Mouse (Mus musculus) megakaryocyte, embryonic 14.5 days (primary cell): ENCODE data around the gene Adam8. TPM values are rescaled to one million over a fixed set of nuclear protein-coding genes. Genes with fewer than 3 reads are reported as not detected.

ENCODE experiments used
- H3K27me3 ChIP-seq: replicated peaks from 2 replicates; pipeline ENCODE3; 2012; ENCODE audit warnings: inconsistent platforms
- H3K36me3 ChIP-seq: replicated peaks from 2 replicates; pipeline ENCODE3; 2012; ENCODE audit warnings: low read length, inconsistent platforms, mixed read lengths
- H3K4me1 ChIP-seq: 2 replicates; pipeline ENCODE4 v1.6.1; 2012; ENCODE audit warnings: inconsistent platforms
- H3K4me3 ChIP-seq: replicated peaks from 2 replicates; pipeline ENCODE3; 2012; ENCODE audit warnings: moderate library complexity, mild to moderate bottlenecking, inconsistent platforms
- H3K9me3 ChIP-seq: 2 replicates; pipeline ENCODE4 v1.6.1; 2012; ENCODE audit warnings: inconsistent platforms
- FLI1 ChIP-seq: IDR thresholded peaks from 2 replicates; pipeline ENCODE4 v1.6.1; 2012; ENCODE audit warnings: low read length, inconsistent platforms, mixed read lengths
- GATA1 ChIP-seq: IDR thresholded peaks from 3 replicates; pipeline ENCODE4 v1.6.1; 2012; ENCODE audit warnings: mixed read lengths, low read length, inconsistent platforms, borderline replicate concordance
- polyA plus RNA-seq: library from polyadenylated mRNA; stranded (reverse); fragments of >175 nt; gene quantifications from 2 replicates; pipeline ENCODE4 v1.2.3, GENCODE M21; 2012; ENCODE audit warnings: low replicate concordance; ENCODE audit not compliant: insufficient read depth

Adam8 gene
- 7.8 and 22.3 TPM in 2 replicates for polyA plus RNA-seq

GRCm38 (mm10) chr7:139992406-139992805 lies at the start of gene Adam8:
Gene Adam8 (minus strand): TSS chr7:139992562.
- H3K4me1 ChIP-seq, result peaks cover 41% of the 10 kb centered on the region
- peak within 1 kb of the TSS; percentile 85 for H3K4me3 ChIP-seq
- H3K27me3 ChIP-seq, result peaks cover 27% of the 10 kb centered on the region
- H3K9me3 ChIP-seq, result no peaks in the 10 kb centered on the region
- TF ChIP-seq GATA1, result no peak
- TF ChIP-seq FLI1, result no peak
- peaks cover 29% of the 10 kb centered on the region for H3K36me3 ChIP-seq

- H3K36me3 ChIP-seq, result peaks cover 56% of the 10 kb centered on the region
- no peaks in the 10 kb centered on the region for H3K27me3 ChIP-seq
- H3K9me3 ChIP-seq, result no peaks in the 10 kb centered on the region
- H3K4me1 ChIP-seq, result peaks cover 28% of the 10 kb centered on the region
- H3K4me3 ChIP-seq, result peak overlapping the region; percentile 94
- TF ChIP-seq FLI1, result no peak
- no peak for TF ChIP-seq GATA1
These were observed 44.8 kb upstream of the Adam8 start for GRCm38 (mm10) chr7:140037171-140037555.

GRCm38 (mm10) chr7:140036281-140037170 lies 44.2 kb upstream of the Adam8 start, which contains the start of the genes Zfp511 and Tubgcp2:
Gene Zfp511 (plus strand): TSS chr7:140036391.
Gene Tubgcp2 (minus strand): TSS chr7:140036669.
- Histone ChIP-seq H3K9me3 (no peaks in the 10 kb centered on the region), H3K4me1 (peaks cover 28% of the 10 kb centered on the region), H3K27me3 (no peaks in the 10 kb centered on the region), H3K36me3 (peaks cover 62% of the 10 kb centered on the region), H3K4me3 (peak within 1 kb of the TSS; percentile 94)
- TF ChIP-seq GATA1 (no peak), FLI1 (peak; percentile 82; the same call in 1 of the 2 replicates)

- H3K27me3 ChIP-seq, result no peaks in the 10 kb centered on the region
- H3K9me3 ChIP-seq, result no peaks in the 10 kb centered on the region
- peaks cover 65% of the 10 kb centered on the region for H3K36me3 ChIP-seq
- peak overlapping the region; percentile 94 for H3K4me3 ChIP-seq
- H3K4me1 ChIP-seq, result peaks cover 28% of the 10 kb centered on the region
- TF ChIP-seq GATA1, result no peak
These were observed 43.1 kb upstream of the Adam8 start for GRCm38 (mm10) chr7:140035456-140035855.

- Histone ChIP-seq H3K4me3 (peak overlapping the region; percentile 13), H3K27me3 (no peaks in the 10 kb centered on the region), H3K36me3 (peaks cover 68% of the 10 kb centered on the region), H3K4me1 (peaks cover 25% of the 10 kb centered on the region), H3K9me3 (peaks cover 7% of the 10 kb centered on the region)
- TF ChIP-seq GATA1 (no peak), FLI1 (no peak)
These were observed 41.0 kb upstream of the Adam8 start for GRCm38 (mm10) chr7:140033386-140033785.

GRCm38 (mm10) chr7:140032366-140032765 lies 40.0 kb upstream of the Adam8 start:
- peaks cover 12% of the 10 kb centered on the region for H3K9me3 ChIP-seq
- no peak overlapping the region for H3K4me3 ChIP-seq
- peaks cover 23% of the 10 kb centered on the region for H3K4me1 ChIP-seq
- H3K27me3 ChIP-seq, result no peaks in the 10 kb centered on the region
- TF ChIP-seq GATA1, result no peak
- TF ChIP-seq FLI1, result no peak
- peaks cover 70% of the 10 kb centered on the region for H3K36me3 ChIP-seq

DNA sequence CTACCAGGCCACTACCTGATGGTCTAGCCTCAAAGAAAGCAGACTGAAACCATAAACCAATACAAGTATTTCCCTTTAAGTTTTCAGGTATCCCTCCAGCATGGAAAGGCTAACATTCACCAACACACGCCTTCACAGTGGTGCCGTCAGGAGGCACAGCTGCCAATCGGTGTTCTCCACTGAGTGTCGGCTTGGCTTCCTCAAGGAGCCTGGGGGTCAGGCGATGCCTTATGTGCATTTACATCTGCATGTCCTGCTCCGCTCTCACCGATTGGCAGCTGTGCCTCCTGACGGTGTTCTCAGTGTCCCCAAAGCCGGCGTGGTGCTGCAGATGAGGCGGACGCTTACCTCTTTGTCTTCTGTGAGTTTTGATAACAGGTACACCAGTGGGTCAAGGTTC lies 39.4 kb upstream of the Adam8 start:
- H3K4me1 ChIP-seq, result peaks cover 17% of the 10 kb centered on the region
- H3K9me3 ChIP-seq, result peaks cover 12% of the 10 kb centered on the region
- H3K4me3 ChIP-seq, result no peak overlapping the region
- H3K36me3 ChIP-seq, result peaks cover 70% of the 10 kb centered on the region
- H3K27me3 ChIP-seq, result no peaks in the 10 kb centered on the region
- TF ChIP-seq FLI1 (no peak), GATA1 (no peak)

- peaks cover 51% of the 10 kb centered on the region for H3K36me3 ChIP-seq
- H3K4me3 ChIP-seq, result no peak overlapping the region
- H3K27me3 ChIP-seq, result no peaks in the 10 kb centered on the region
- H3K9me3 ChIP-seq, result peaks cover 25% of the 10 kb centered on the region
- H3K4me1 ChIP-seq, result peaks cover 9% of the 10 kb centered on the region; the same call in 1 of the 2 replicates
- TF ChIP-seq GATA1, result no peak
- TF ChIP-seq FLI1, result no peak
These were observed 19.0 kb upstream of the Adam8 start for GRCm38 (mm10) chr7:140011336-140011735.

GRCm38 (mm10) chr7:140007781-140008180 lies 15.4 kb upstream of the Adam8 start:
- Histone ChIP-seq H3K9me3 (peaks cover 16% of the 10 kb centered on the region), H3K4me3 (no peak overlapping the region), H3K36me3 (peaks cover 74% of the 10 kb centered on the region), H3K4me1 (peaks cover 9% of the 10 kb centered on the region; the same call in 1 of the 2 replicates), H3K27me3 (no peaks in the 10 kb centered on the region)
- no peak for TF ChIP-seq GATA1

- Histone ChIP-seq H3K4me3 (no peak overlapping the region), H3K27me3 (no peaks in the 10 kb centered on the region), H3K36me3 (peaks cover 82% of the 10 kb centered on the region), H3K4me1 (peaks cover 9% of the 10 kb centered on the region; the same call in 1 of the 2 replicates), H3K9me3 (peaks cover 16% of the 10 kb centered on the region)
- no peak for TF ChIP-seq FLI1
- TF ChIP-seq GATA1, result no peak
These were observed 14.7 kb upstream of the Adam8 start for GRCm38 (mm10) chr7:140006861-140007611.
